Mouse (Mus musculus) lung, embryonic 15.5 days (tissue): ENCODE measurements around the gene Bmp2k. TPM values are rescaled to one million over a fixed set of nuclear protein-coding genes. Genes with fewer than 3 reads are reported as not detected.

Source experiments
- ATAC-seq: fragments of 200-750 bp; cut with Nextera tagmentation; 2 replicates; pipeline ENCODE4 v1.8.0; 2017; ENCODE audit warnings: moderate number of reproducible peaks, borderline replicate concordance; ENCODE audit not compliant: low FRiP score, low TSS enrichment; ENCODE audit errors: extremely low read depth
- H3K27ac ChIP-seq: fragments of 300-500 bp; sonication (generic); 2 replicates; pipeline ENCODE4 v1.5.1; 2015; ENCODE audit warnings: moderate library complexity, mild to moderate bottlenecking, inconsistent platforms
- H3K27me3 ChIP-seq: fragments of 300-500 bp; sonication (generic); 2 replicates; pipeline ENCODE4 v1.6.1; 2015; ENCODE audit warnings: inconsistent platforms
- H3K36me3 ChIP-seq: fragments of 300-500 bp; sonication (generic); 2 replicates; pipeline ENCODE4 v1.6.1; 2015; ENCODE audit warnings: inconsistent platforms
- H3K4me1 ChIP-seq: fragments of 300-500 bp; sonication (generic); 2 replicates; pipeline ENCODE4 v1.6.1; 2015; ENCODE audit warnings: inconsistent platforms
- H3K4me2 ChIP-seq: fragments of 300-500 bp; sonication (generic); 2 replicates; pipeline ENCODE4 v1.6.1; 2015; ENCODE audit warnings: inconsistent platforms, mild to moderate bottlenecking, moderate library complexity
- H3K4me3 ChIP-seq: fragments of 300-500 bp; sonication (generic); 2 replicates; pipeline ENCODE4 v1.5.1; 2015; ENCODE audit warnings: mild to moderate bottlenecking, inconsistent platforms
- H3K9ac ChIP-seq: fragments of 300-500 bp; sonication (generic); 2 replicates; pipeline ENCODE4 v1.6.1; 2015; ENCODE audit warnings: inconsistent platforms
- H3K9me3 ChIP-seq: fragments of 300-500 bp; sonication (generic); 2 replicates; pipeline ENCODE4 v1.6.1; 2016; ENCODE audit warnings: inconsistent platforms
- WGBS: fragments of 180-500 bp; shearing (Covaris S2); methylation state at CpG from one replicate; pipeline ENCODE4 v1.1.7; 2015; 5-methylcytosine and 5-hydroxymethylcytosine counted together
- polyA plus RNA-seq: library from polyadenylated mRNA; unstranded; fragments of >200 nt; fragmentation: Nextera tagmentation; extraction: Ambion mirVana; gene quantifications from 2 replicates; pipeline ENCODE4 v1.2.1, GENCODE M21; 2015

Bmp2k gene
- polyA plus RNA-seq, 1 experiment from 2014 or later, result 11.2 TPM

GRCm38 (mm10) chr5:97127284-97127683, 129.8 kb downstream of the Bmp2k start:
- Histone ChIP-seq H3K36me3 (no peaks in the 10 kb centered on the region), H3K9me3 (no peaks in the 10 kb centered on the region), H3K27ac (no peak overlapping the region), H3K4me2 (no peak overlapping the region), H3K4me1 (0 out of 2 replicates have a peak, but pooled peaks cover 4% of the 10 kb centered on the region), H3K4me3 (no peak overlapping the region), H3K9ac (no peak overlapping the region), H3K27me3 (no peaks in the 10 kb centered on the region)
- no peak for ATAC-seq
- 77% methylated on average over 6 of the region's 6 CpGs for WGBS

- H3K36me3 ChIP-seq, result no peaks in the 10 kb centered on the region
- WGBS, result 43% methylated on average over 21 of the region's 21 CpGs
- H3K4me3 ChIP-seq, result no peak overlapping the region
Observed at GRCm38 (mm10) chr5:97128242-97129226, 131.0 kb downstream of the Bmp2k start.

DNA sequence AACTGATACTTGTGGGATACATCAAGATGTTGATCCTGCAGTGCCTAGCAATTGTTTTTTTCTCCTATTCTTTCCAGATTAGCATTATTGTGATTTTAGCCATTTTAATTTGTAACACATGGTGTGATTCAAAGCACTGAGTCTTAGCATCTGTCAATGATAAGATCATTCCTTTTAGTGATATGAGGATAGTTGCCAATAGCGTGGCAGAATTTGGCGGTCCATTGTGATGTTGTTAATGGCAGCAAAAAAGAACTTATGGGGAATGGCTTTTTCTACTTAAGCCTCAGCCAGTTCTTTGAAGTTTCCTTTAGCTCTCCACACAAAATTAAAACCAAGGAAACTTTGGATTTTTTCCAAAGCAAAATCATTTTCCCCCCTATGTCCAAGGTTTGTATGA, 132.1 kb downstream of the Bmp2k start:
- Histone ChIP-seq H3K36me3 (no peaks in the 10 kb centered on the region), H3K4me2 (no peak overlapping the region), H3K9ac (no peak overlapping the region), H3K27ac (no peak overlapping the region), H3K4me1 (0 out of 2 replicates have a peak, but pooled peaks cover 4% of the 10 kb centered on the region), H3K4me3 (no peak overlapping the region), H3K27me3 (no peaks in the 10 kb centered on the region), H3K9me3 (no peaks in the 10 kb centered on the region)
- WGBS, result 92% methylated on average over 2 of the region's 2 CpGs
- no peak for ATAC-seq

More at GRCm38 (mm10) chr5:97128242-97129226, 131.0 kb downstream of the Bmp2k start:
- Histone ChIP-seq H3K27ac (no peak overlapping the region), H3K4me1 (0 out of 2 replicates have a peak, but pooled peaks cover 4% of the 10 kb centered on the region), H3K9me3 (no peaks in the 10 kb centered on the region), H3K9ac (no peak overlapping the region), H3K27me3 (no peaks in the 10 kb centered on the region), H3K4me2 (no peak overlapping the region; the same call in 1 of the 2 replicates)
- ATAC-seq, result no peak; the same call in 1 of the 2 replicates

DNA sequence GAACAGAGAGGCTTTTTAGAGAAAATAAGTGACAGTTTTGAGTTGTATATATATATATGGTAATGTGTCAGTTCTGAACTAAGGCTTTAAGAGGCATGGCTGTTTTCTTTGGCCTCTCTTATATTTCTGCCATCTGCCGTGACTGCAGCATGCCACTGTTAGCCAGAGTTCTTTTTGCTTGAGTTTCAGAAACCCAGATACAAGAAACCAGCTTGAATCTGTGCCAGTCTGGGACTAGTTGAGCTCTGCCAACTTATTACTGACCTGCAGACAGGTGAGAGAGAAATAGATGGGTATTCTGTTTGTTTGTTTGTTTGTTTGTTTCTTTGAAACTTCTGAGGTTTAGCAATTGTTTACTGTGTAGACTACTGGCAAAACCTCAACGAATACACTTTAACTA, 137.8 kb downstream of the Bmp2k start:
- Histone ChIP-seq H3K9ac (no peak overlapping the region), H3K27ac (no peak overlapping the region), H3K27me3 (no peaks in the 10 kb centered on the region), H3K36me3 (no peaks in the 10 kb centered on the region), H3K4me2 (no peak overlapping the region), H3K4me1 (no peaks in the 10 kb centered on the region), H3K9me3 (no peaks in the 10 kb centered on the region), H3K4me3 (no peak overlapping the region)
- ATAC-seq, result no peak
- WGBS, result 72% methylated on average over 2 of the region's 2 CpGs

Other genes with a start within 250 kb of the Bmp2k start
- gene Anxa3, start 204.3 kb upstream of the Bmp2k start, polyA plus RNA-seq, result 80.0 and 85.7 TPM in 2 replicates
- gene Paqr3, start 113.9 kb downstream of the Bmp2k start, polyA plus RNA-seq, result 2.4 and 3.2 TPM in 2 replicates